Mouse (Mus musculus): ENCODE measurements at regions not wholly inside any gene's neighbourhood (a gene's known extent, or its start where the extent isn't known, plus 50 kb on each side); places are given as distances from the start of the nearest gene placed in this dataset.

GRCm38 (mm10) chr13:94667604-94668003 lies 121.1 kb upstream of the Tbca start:
- no peak overlapping the region for H3K4me3 ChIP-seq (ENCODE audit: low read length)
- H3K4me2 ChIP-seq (replicated peaks; ENCODE audit: low read depth, low read length) = no peak overlapping the region
- ATAC-seq (ENCODE audit: low FRiP score, low TSS enrichment) = no peak
- no peak overlapping the region for H3K9ac ChIP-seq (replicated peaks; ENCODE audit: low read length)
- no peaks in the 10 kb centered on the region for H3K4me1 ChIP-seq (ENCODE audit: insufficient read depth, low read length)
- 79% methylated on average over 9 of the region's 9 CpGs for WGBS
- H3K27me3 ChIP-seq (ENCODE audit: insufficient read depth, low read length) = 0 out of 2 replicates have a peak, but pooled peaks cover 3% of the 10 kb centered on the region
- H3K36me3 ChIP-seq (ENCODE audit: insufficient read depth, low read length) = no peaks in the 10 kb centered on the region
- no peak overlapping the region for H3K27ac ChIP-seq (ENCODE audit: low read length)
- H3K9me3 ChIP-seq (ENCODE audit: low read length) = no peaks in the 10 kb centered on the region

DNA sequence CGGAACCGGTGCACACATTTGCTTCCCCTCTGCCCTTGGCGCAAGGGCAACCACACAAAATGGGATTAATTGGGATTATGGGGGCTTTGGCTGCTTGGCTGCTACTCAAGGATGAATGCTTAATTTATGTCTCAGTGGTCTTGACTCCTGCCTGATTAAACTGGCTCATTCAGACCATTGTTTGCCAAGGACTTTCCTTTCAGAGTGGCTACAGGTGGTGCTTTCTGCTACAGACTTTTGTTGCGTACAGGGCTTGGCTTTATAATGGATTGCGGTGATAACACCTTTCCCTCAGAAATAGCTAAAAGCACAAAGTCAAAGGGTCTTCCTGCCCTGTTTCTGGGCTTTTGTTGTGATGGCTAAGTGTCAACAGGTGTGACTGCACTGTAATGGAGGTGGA lies 120.4 kb upstream of the Tbca start:
- H3K4me3 ChIP-seq (ENCODE audit: low read length) = no peak overlapping the region
- no peak overlapping the region for H3K9ac ChIP-seq (replicated peaks; ENCODE audit: low read length)
- no peaks in the 10 kb centered on the region for H3K9me3 ChIP-seq (ENCODE audit: low read length)
- ATAC-seq (ENCODE audit: low FRiP score, low TSS enrichment) = no peak
- H3K27me3 ChIP-seq (ENCODE audit: insufficient read depth, low read length) = 0 out of 2 replicates have a peak, but pooled peaks cover 3% of the 10 kb centered on the region
- H3K36me3 ChIP-seq (ENCODE audit: insufficient read depth, low read length) = no peaks in the 10 kb centered on the region
- H3K4me2 ChIP-seq (replicated peaks; ENCODE audit: low read depth, low read length) = no peak overlapping the region
- no peaks in the 10 kb centered on the region for H3K4me1 ChIP-seq (ENCODE audit: insufficient read depth, low read length)
- H3K27ac ChIP-seq (ENCODE audit: low read length) = no peak overlapping the region
- WGBS = 77% methylated on average over 5 of the region's 5 CpGs

GRCm38 (mm10) chr13:94669106-94669683 lies 119.5 kb upstream of the Tbca start:
- ATAC-seq (ENCODE audit: low FRiP score, low TSS enrichment) = no peak
- Histone ChIP-seq H3K36me3 (ENCODE audit: insufficient read depth, low read length) (no peaks in the 10 kb centered on the region), H3K4me2 (replicated peaks; ENCODE audit: low read depth, low read length) (no peak overlapping the region), H3K4me3 (ENCODE audit: low read length) (no peak overlapping the region), H3K27ac (ENCODE audit: low read length) (no peak overlapping the region), H3K27me3 (ENCODE audit: insufficient read depth, low read length) (0 out of 2 replicates have a peak, but pooled peaks cover 3% of the 10 kb centered on the region), H3K9me3 (ENCODE audit: low read length) (no peaks in the 10 kb centered on the region), H3K4me1 (ENCODE audit: insufficient read depth, low read length) (no peaks in the 10 kb centered on the region), H3K9ac (replicated peaks; ENCODE audit: low read length) (no peak overlapping the region)
- 70% methylated on average over 9 of the region's 9 CpGs for WGBS

DNA sequence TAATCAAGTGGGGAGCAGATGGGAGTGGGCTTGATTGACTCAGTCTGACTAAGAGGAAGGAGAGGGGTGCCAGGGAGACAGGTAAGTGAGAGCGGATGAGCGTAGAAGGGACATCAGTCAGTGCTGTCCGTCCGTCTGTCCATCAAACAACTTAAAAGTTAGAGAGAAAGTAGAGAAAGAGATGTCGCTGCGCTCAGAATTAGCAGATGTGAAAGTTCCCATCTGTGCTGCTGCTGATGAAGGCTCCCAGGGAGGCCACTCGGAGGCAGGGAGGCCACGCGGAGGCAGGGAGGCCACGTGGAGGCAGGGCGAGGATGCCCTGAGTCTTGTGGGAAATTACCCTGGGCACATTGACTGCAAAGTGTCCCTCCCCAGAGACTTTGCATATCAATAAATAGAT lies 118.4 kb upstream of the Tbca start:
- no peak for ATAC-seq (ENCODE audit: low FRiP score, low TSS enrichment)
- no peaks in the 10 kb centered on the region for H3K4me1 ChIP-seq (ENCODE audit: insufficient read depth, low read length)
- no peak overlapping the region for H3K4me2 ChIP-seq (replicated peaks; ENCODE audit: low read depth, low read length)
- H3K27ac ChIP-seq (ENCODE audit: low read length) = no peak overlapping the region
- no peak overlapping the region for H3K4me3 ChIP-seq (ENCODE audit: low read length)
- no peaks in the 10 kb centered on the region for H3K36me3 ChIP-seq (ENCODE audit: insufficient read depth, low read length)
- no peaks in the 10 kb centered on the region for H3K9me3 ChIP-seq (ENCODE audit: low read length)
- 86% methylated on average over 11 of the region's 11 CpGs for WGBS
- no peak overlapping the region for H3K9ac ChIP-seq (replicated peaks; ENCODE audit: low read length)
- H3K27me3 ChIP-seq (ENCODE audit: insufficient read depth, low read length) = 0 out of 2 replicates have a peak, but pooled peaks cover 3% of the 10 kb centered on the region

- Histone ChIP-seq H3K36me3 (ENCODE audit: insufficient read depth, low read length) (no peaks in the 10 kb centered on the region), H3K9ac (replicated peaks; ENCODE audit: low read length) (no peak overlapping the region), H3K4me3 (ENCODE audit: low read length) (no peak overlapping the region), H3K9me3 (ENCODE audit: low read length) (no peaks in the 10 kb centered on the region), H3K27me3 (ENCODE audit: insufficient read depth, low read length) (0 out of 2 replicates have a peak, but pooled peaks cover 3% of the 10 kb centered on the region), H3K27ac (ENCODE audit: low read length) (no peak overlapping the region), H3K4me2 (replicated peaks; ENCODE audit: low read depth, low read length) (no peak overlapping the region), H3K4me1 (ENCODE audit: insufficient read depth, low read length) (no peaks in the 10 kb centered on the region)
- ATAC-seq (ENCODE audit: low FRiP score, low TSS enrichment) = no peak
- WGBS = 86% methylated on average over 8 of the region's 8 CpGs
These were observed 117.7 kb upstream of the Tbca start for GRCm38 (mm10) chr13:94670961-94671360.

DNA sequence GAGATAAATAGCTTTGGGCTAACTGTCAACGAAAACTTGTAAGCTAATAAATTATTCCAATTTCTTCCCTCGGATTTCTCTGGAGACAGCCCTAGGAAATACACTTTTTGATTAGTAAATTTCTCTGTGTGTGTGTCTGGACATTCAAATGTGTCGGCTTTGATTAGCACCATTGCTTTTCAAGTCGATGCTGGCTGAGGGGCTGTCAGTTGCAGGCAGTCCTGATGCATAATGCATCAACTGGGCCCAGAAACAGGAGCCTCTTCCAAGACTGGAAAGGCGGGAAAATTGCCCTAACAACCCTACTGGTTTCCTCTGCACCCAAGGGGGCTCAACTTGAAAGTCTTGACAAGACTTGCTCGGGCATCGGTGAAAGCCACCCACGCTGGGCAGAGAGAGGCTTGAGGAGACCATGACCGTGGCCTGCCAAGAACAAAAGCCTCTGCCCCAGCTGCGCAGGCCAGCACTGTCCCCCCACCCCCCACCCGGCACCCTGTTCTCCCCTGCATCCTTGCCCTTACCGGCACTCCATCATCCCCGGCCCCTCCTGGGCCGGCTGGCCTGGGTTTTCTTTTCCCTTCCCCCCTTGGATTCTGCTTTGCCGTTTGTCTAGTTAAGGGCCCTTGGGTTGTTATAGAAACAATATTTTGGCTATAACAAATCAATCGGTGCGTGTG lies 108.1 kb upstream of the Tbca start:
- Histone ChIP-seq H3K4me3 (ENCODE audit: low read length) (no peak overlapping the region), H3K36me3 (ENCODE audit: insufficient read depth, low read length) (no peaks in the 10 kb centered on the region), H3K9ac (replicated peaks; ENCODE audit: low read length) (no peak overlapping the region), H3K4me2 (replicated peaks; ENCODE audit: low read depth, low read length) (no peak overlapping the region), H3K4me1 (ENCODE audit: insufficient read depth, low read length) (peaks cover 12% of the 10 kb centered on the region), H3K9me3 (ENCODE audit: low read length) (no peaks in the 10 kb centered on the region), H3K27ac (ENCODE audit: low read length) (no peak overlapping the region), H3K27me3 (ENCODE audit: insufficient read depth, low read length) (peaks cover 11% of the 10 kb centered on the region)
- no peak for ATAC-seq (ENCODE audit: low FRiP score, low TSS enrichment)
- WGBS = 13% methylated on average over 17 of the region's 17 CpGs

DNA sequence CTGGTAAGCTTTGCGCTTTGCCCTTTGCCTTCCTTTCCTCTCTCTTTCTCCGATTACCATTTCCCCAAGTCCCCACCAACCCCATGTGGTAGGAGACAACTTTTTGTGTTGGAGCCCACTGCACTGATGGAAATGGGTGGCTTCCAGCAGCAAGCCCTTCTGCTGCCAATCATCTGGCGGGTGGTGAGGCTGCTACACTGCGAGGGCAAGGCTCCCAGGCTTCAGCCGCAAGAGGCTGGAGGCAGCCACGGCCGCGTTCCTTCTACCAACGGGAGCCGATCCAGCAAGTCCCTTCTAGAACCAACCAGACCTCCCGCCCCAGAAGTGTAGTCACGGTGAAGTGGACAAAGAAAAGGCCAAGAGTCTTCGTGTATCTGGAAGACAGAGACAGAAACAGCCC lies 107.1 kb upstream of the Tbca start:
- Histone ChIP-seq H3K4me1 (ENCODE audit: insufficient read depth, low read length) (peaks cover 12% of the 10 kb centered on the region), H3K36me3 (ENCODE audit: insufficient read depth, low read length) (no peaks in the 10 kb centered on the region), H3K4me3 (ENCODE audit: low read length) (no peak overlapping the region), H3K27me3 (ENCODE audit: insufficient read depth, low read length) (peaks cover 18% of the 10 kb centered on the region), H3K4me2 (replicated peaks; ENCODE audit: low read depth, low read length) (no peak overlapping the region), H3K27ac (ENCODE audit: low read length) (no peak overlapping the region), H3K9me3 (ENCODE audit: low read length) (no peaks in the 10 kb centered on the region), H3K9ac (replicated peaks; ENCODE audit: low read length) (no peak overlapping the region)
- WGBS = 85% methylated on average over 13 of the region's 13 CpGs
- no peak for ATAC-seq (ENCODE audit: low FRiP score, low TSS enrichment)

DNA sequence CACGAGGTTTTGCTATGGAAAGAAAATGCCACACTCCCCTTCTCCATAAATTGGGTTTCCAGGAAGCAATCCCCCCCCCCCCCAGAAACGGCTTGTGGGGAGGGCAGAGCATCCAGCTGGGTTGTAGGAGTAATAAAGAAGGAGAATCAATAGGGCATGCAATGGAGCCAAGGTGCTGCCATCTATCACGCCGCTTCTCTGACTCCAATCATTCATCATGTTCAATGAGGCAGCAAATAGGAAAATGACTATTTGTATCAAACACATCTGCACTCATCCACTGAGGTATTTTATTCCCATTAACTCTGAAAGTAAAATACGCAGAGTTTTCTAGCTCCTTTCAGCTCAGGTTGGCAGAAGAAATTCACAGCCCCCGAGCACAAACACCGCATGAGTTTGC lies 103.5 kb upstream of the Tbca start:
- Histone ChIP-seq H3K4me1 (ENCODE audit: insufficient read depth, low read length) (peaks cover 12% of the 10 kb centered on the region), H3K9ac (replicated peaks; ENCODE audit: low read length) (no peak overlapping the region), H3K9me3 (ENCODE audit: low read length) (no peaks in the 10 kb centered on the region), H3K4me3 (ENCODE audit: low read length) (no peak overlapping the region), H3K27ac (ENCODE audit: low read length) (no peak overlapping the region), H3K27me3 (ENCODE audit: insufficient read depth, low read length) (peaks cover 20% of the 10 kb centered on the region), H3K36me3 (ENCODE audit: insufficient read depth, low read length) (no peaks in the 10 kb centered on the region), H3K4me2 (replicated peaks; ENCODE audit: low read depth, low read length) (no peak overlapping the region)
- WGBS = 19% methylated on average over 7 of the region's 7 CpGs
- no peak for ATAC-seq (ENCODE audit: low FRiP score, low TSS enrichment)

DNA sequence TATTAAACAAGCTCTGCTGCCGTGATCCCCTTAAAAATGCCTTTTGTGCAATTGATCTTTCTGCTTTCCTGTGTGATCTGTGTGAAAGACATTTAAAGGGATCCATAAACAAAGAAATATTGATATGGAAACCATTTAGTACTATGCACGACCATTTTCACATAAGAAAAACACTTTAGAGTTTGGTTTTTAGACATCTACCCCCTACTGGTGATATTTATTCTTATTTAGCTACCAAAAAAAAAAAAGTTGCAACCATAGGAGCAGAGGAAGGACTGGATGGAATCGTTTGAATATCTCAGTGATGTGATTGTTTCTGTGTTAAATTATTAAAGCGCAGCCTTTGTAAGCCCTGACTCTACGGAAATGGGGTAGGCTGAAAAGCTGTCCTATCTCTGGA lies 101.4 kb upstream of the Tbca start:
- ATAC-seq (ENCODE audit: low FRiP score, low TSS enrichment) = no peak
- no peak overlapping the region for H3K9ac ChIP-seq (replicated peaks; ENCODE audit: low read length)
- H3K4me3 ChIP-seq (ENCODE audit: low read length) = no peak overlapping the region
- H3K27ac ChIP-seq (ENCODE audit: low read length) = no peak overlapping the region
- WGBS = 78% methylated on average over 5 of the region's 5 CpGs
- no peak overlapping the region for H3K4me2 ChIP-seq (replicated peaks; ENCODE audit: low read depth, low read length)
- no peaks in the 10 kb centered on the region for H3K36me3 ChIP-seq (ENCODE audit: insufficient read depth, low read length)
- H3K9me3 ChIP-seq (ENCODE audit: low read length) = no peaks in the 10 kb centered on the region
- peaks cover 15% of the 10 kb centered on the region; the same call in 1 of the 2 replicates for H3K27me3 ChIP-seq (ENCODE audit: insufficient read depth, low read length)
- 0 out of 2 replicates have a peak, but pooled peaks cover 5% of the 10 kb centered on the region for H3K4me1 ChIP-seq (ENCODE audit: insufficient read depth, low read length)

GRCm38 (mm10) chr13:94706641-94707053 lies 82.1 kb upstream of the Tbca start:
- H3K9ac ChIP-seq (replicated peaks; ENCODE audit: low read length) = no peak overlapping the region
- no peaks in the 10 kb centered on the region for H3K9me3 ChIP-seq (ENCODE audit: low read length)
- no peaks in the 10 kb centered on the region for H3K36me3 ChIP-seq (ENCODE audit: insufficient read depth, low read length)
- WGBS = 2% methylated on average over 7 of the region's 7 CpGs
- no peak overlapping the region for H3K4me2 ChIP-seq (replicated peaks; ENCODE audit: low read depth, low read length)
- H3K4me3 ChIP-seq (ENCODE audit: low read length) = no peak overlapping the region
- peaks cover 20% of the 10 kb centered on the region for H3K4me1 ChIP-seq (ENCODE audit: insufficient read depth, low read length)
- no peak overlapping the region for H3K27ac ChIP-seq (ENCODE audit: low read length)
- ATAC-seq (ENCODE audit: low FRiP score, low TSS enrichment) = no peak
- peaks cover 87% of the 10 kb centered on the region for H3K27me3 ChIP-seq (ENCODE audit: insufficient read depth, low read length)

Measured in kidney, embryonic 16.5 days (tissue).